Mouse (Mus musculus) G1E (cell line): Measurements from ENCODE around the gene Gm2a. TPM values are rescaled to one million over a fixed set of nuclear protein-coding genes. Genes with fewer than 3 reads are reported as not detected.

ENCODE experiments used
- ATAC-seq: 2 replicates; pipeline ENCODE4 v1.8.0; 2016; ENCODE audit warnings: mild to moderate bottlenecking; ENCODE audit not compliant: insufficient number of reproducible peaks, poor library complexity, low FRiP score, severe bottlenecking; ENCODE audit errors: extremely low read depth
- DNase-seq: peaks from one replicate; pipeline ENCODE4 v3.0.0; 2012; ENCODE audit warnings: low spot score
- H3K27me3 ChIP-seq: 2 replicates; pipeline ENCODE4 v1.6.1; 2012; ENCODE audit warnings: mild to moderate bottlenecking, low read length, inconsistent platforms; ENCODE audit not compliant: insufficient read depth
- H3K36me3 ChIP-seq: replicated peaks from 2 replicates; pipeline ENCODE3; 2012; ENCODE audit warnings: mild to moderate bottlenecking, inconsistent platforms
- H3K4me1 ChIP-seq: 2 replicates; pipeline ENCODE4 v1.6.1; 2012; ENCODE audit warnings: low read depth, low read length, inconsistent platforms, mixed read lengths; ENCODE audit not compliant: insufficient read depth
- H3K4me3 ChIP-seq: 2 replicates; pipeline ENCODE4 v1.5.1; 2012; ENCODE audit warnings: low read depth, mild to moderate bottlenecking, inconsistent platforms, low read length, moderate library complexity, mixed read lengths
- H3K9me3 ChIP-seq: replicated peaks from 2 replicates; pipeline ENCODE4 v1.6.1; 2012; ENCODE audit warnings: inconsistent platforms
- CTCF ChIP-seq: IDR thresholded peaks from 2 replicates; pipeline ENCODE4 v1.5.1; 2012; ENCODE audit warnings: low read depth, low read length, inconsistent platforms, mixed read lengths
- GATA1 ChIP-seq: IDR thresholded peaks from 2 replicates; pipeline ENCODE4 v1.6.1; 2012; ENCODE audit warnings: borderline replicate concordance, low read length, inconsistent platforms, mixed read lengths
- GATA2 ChIP-seq: IDR thresholded peaks from 2 replicates; pipeline ENCODE4 v1.6.1; 2012; ENCODE audit warnings: low read depth, low read length, inconsistent platforms, borderline replicate concordance
- POLR2AphosphoS5 ChIP-seq: IDR thresholded peaks from 2 replicates; pipeline ENCODE4 v1.6.1; 2012; ENCODE audit warnings: low read depth, low read length, inconsistent platforms; ENCODE audit not compliant: insufficient replicate concordance
- TAL1 ChIP-seq: conservative IDR thresholded peaks from 2 replicates; pipeline ENCODE4 v1.6.1; 2012; ENCODE audit warnings: low read depth, low read length, inconsistent platforms, mixed read lengths
- polyA plus RNA-seq: library from polyadenylated mRNA; stranded (reverse); fragments of >175 nt; gene quantifications from 2 replicates; pipeline ENCODE4 v1.2.3, GENCODE M21; 2012
- total RNA-seq, 2 experiments: library from RNA; stranded (forward) in 1 of 2; stranded (reverse) in 1 of 2; fragments of 200-1000 nt in 1 of 2; fragments of >200 nt in 1 of 2; fragmentation: Nextera tagmentation in 1 of 2; gene quantifications; 2 replicates each; pipeline ENCODE4 v1.2.3; 2014 to 2017

The Gm2a gene
- total and polyA plus RNA-seq, 3 experiments: 0.05 TPM; not detected in 2

DNA sequence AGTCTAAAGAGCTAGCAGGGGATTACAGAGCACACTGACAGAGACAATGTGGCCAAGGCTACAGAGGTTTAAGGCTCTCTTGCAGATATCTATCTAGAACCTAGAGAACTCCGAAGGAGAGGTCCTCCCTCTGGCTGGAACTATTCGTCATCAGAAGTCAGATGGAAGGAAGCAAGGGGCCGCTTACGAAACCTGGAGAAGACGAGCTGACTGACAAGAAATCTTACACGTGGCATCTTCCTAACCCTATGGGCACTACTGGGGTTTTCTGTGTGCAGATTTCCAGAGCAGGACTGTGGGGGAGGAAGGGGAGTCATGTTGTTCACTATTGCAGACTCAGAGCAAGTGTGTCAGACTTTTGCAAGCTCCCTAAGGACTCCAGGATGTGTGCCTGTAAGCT is 49.5 kb downstream of the Gm2a start:
- no peaks in the 10 kb centered on the region for H3K36me3 ChIP-seq
- no peak for DNase-seq
- no peak overlapping the region for H3K4me3 ChIP-seq
- H3K27me3 ChIP-seq: peaks cover 3% of the 10 kb centered on the region
- no peaks in the 10 kb centered on the region for H3K9me3 ChIP-seq
- TF ChIP-seq POLR2AphosphoS5 (no peak), GATA1 (no peak), TAL1 (no peak), CTCF (no peak), GATA2 (no peak)
- ATAC-seq: no peak
- no peaks in the 10 kb centered on the region; the same call in 1 of the 2 replicates for H3K4me1 ChIP-seq

DNA sequence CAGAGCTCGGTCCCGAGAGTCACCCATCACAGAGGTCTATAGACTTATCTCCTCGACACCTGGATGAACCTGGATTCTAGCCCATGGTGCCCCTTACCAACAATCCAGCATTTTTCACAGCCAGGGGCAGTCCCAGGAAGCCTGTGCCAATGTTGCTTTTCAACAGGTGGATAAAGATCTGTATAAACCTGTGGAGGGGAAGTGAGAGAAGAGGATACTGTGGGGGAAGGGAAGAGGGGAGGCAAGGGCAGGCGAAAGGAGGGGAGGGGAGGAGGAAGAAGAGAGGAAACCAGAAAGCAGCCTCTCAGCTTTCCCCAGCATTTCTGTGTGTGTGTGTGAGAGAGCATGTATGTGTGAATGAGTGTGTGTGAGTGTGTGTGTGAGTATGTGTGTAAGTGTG is 50.5 kb downstream of the Gm2a start:
- TF ChIP-seq TAL1 (no peak), CTCF (no peak), GATA2 (no peak), POLR2AphosphoS5 (no peak), GATA1 (no peak)
- H3K4me3 ChIP-seq: no peak overlapping the region
- peaks cover 3% of the 10 kb centered on the region; the same call in 1 of the 2 replicates for H3K27me3 ChIP-seq
- H3K36me3 ChIP-seq: no peaks in the 10 kb centered on the region
- DNase-seq (no peak), ATAC-seq (no peak)
- H3K4me1 ChIP-seq: no peaks in the 10 kb centered on the region; the same call in 1 of the 2 replicates
- no peaks in the 10 kb centered on the region for H3K9me3 ChIP-seq

GRCm38 (mm10) chr11:55151608-55152007 is 53.7 kb downstream of the Gm2a start, which contains the start of gene Slc36a3:
Gene Slc36a3, minus strand, starts transcription at chr11:55151708.
- Histone ChIP-seq H3K27me3 (peaks cover 3% of the 10 kb centered on the region; the same call in 1 of the 2 replicates), H3K9me3 (no peaks in the 10 kb centered on the region), H3K36me3 (no peaks in the 10 kb centered on the region), H3K4me1 (no peaks in the 10 kb centered on the region), H3K4me3 (no peak within 1 kb of the TSS)
- ATAC-seq (no peak), DNase-seq (no peak)
- no peak for TF ChIP-seq TAL1
- TF ChIP-seq CTCF: no peak
- no peak for TF ChIP-seq GATA1
- TF ChIP-seq POLR2AphosphoS5: no peak
- TF ChIP-seq GATA2: no peak

GRCm38 (mm10) chr11:55154398-55155069 is 56.6 kb downstream of the Gm2a start:
- ATAC-seq: no peak
- no peak overlapping the region for H3K4me3 ChIP-seq

DNA sequence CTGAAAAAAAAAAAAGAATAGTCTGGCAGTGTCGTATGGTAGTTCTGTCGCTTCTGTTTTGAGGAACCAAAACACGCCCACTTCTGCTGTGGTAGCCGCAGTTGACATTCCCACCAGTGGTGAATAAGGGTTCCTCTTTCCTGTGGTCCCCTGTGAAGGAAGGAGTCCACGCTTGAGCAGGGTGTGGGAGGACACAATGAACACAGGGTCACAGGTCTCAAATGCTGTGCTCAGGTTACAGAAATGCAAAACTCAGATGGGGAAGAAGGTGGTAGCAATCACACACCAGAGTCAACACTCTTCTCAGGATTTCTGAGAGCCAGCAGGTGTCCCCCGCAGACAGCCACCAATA is 57.1 kb downstream of the Gm2a start:
- DNase-seq (no peak), ATAC-seq (no peak)
- no peaks in the 10 kb centered on the region for H3K36me3 ChIP-seq
- H3K9me3 ChIP-seq: no peaks in the 10 kb centered on the region
- H3K27me3 ChIP-seq: peaks cover 3% of the 10 kb centered on the region; the same call in 1 of the 2 replicates
- H3K4me3 ChIP-seq: no peak overlapping the region
- TF ChIP-seq GATA2 (no peak), GATA1 (no peak), POLR2AphosphoS5 (no peak)
- H3K4me1 ChIP-seq: no peaks in the 10 kb centered on the region

More at GRCm38 (mm10) chr11:55154398-55155069, 56.6 kb downstream of the Gm2a start:
- Histone ChIP-seq H3K36me3 (no peaks in the 10 kb centered on the region), H3K9me3 (no peaks in the 10 kb centered on the region), H3K4me1 (no peaks in the 10 kb centered on the region), H3K27me3 (peaks cover 3% of the 10 kb centered on the region; the same call in 1 of the 2 replicates)
- TF ChIP-seq POLR2AphosphoS5: no peak
- no peak for TF ChIP-seq TAL1
- DNase-seq: no peak

- no peak for ATAC-seq
- DNase-seq: peak; percentile 38
- TF ChIP-seq CTCF (peak; percentile 81), GATA2 (no peak)
Measured at GRCm38 (mm10) chr11:55158785-55159359, 61.0 kb downstream of the Gm2a start.

More at GRCm38 (mm10) chr11:55158785-55159359, 61.0 kb downstream of the Gm2a start:
- Histone ChIP-seq H3K36me3 (no peaks in the 10 kb centered on the region), H3K27me3 (no peaks in the 10 kb centered on the region), H3K9me3 (no peaks in the 10 kb centered on the region), H3K4me1 (no peaks in the 10 kb centered on the region), H3K4me3 (no peak overlapping the region)

Other genes starting within 250 kb of the Gm2a start
- 8.3 and 9.9 TPM in 2 replicates for gene Lyrm7, start 237.2 kb upstream of the Gm2a start, total RNA-seq (2014; fragmentation: Nextera tagmentation)
- gene Lyrm7, start 237.2 kb upstream of the Gm2a start, total RNA-seq (2017): 0.23 and 2.5 TPM in 2 replicates
- 0.21 and 0.51 TPM in 2 replicates for gene Lyrm7, start 237.2 kb upstream of the Gm2a start, polyA plus RNA-seq
- gene Hint1, start 231.7 kb upstream of the Gm2a start, total RNA-seq (2014; fragmentation: Nextera tagmentation): 132 and 141 TPM in 2 replicates
- gene Hint1, start 231.7 kb upstream of the Gm2a start, total RNA-seq (2017): 406 and 564 TPM in 2 replicates
- 1,038 and 1,134 TPM in 2 replicates for gene Hint1, start 231.7 kb upstream of the Gm2a start, polyA plus RNA-seq
- not detected in 2 replicates for gene Gpx3, start 195.7 kb upstream of the Gm2a start, total RNA-seq (2014; fragmentation: Nextera tagmentation)
- not detected in 2 replicates for gene Gpx3, start 195.7 kb upstream of the Gm2a start, total RNA-seq (2017)
- not detected in 2 replicates for gene Gpx3, start 195.7 kb upstream of the Gm2a start, polyA plus RNA-seq
- gene Tnip1, start 135.2 kb upstream of the Gm2a start, total RNA-seq (2014; fragmentation: Nextera tagmentation): 17.3 and 22.4 TPM in 2 replicates
- gene Tnip1, start 135.2 kb upstream of the Gm2a start, total RNA-seq (2017): 9.6 and 11.6 TPM in 2 replicates
- gene Tnip1, start 135.2 kb upstream of the Gm2a start, polyA plus RNA-seq: 29.9 and 31.9 TPM in 2 replicates
- not detected in 2 replicates for gene Anxa6, start 64.7 kb upstream of the Gm2a start, total RNA-seq (2014; fragmentation: Nextera tagmentation)
- 0.87 and 1.5 TPM in 2 replicates for gene Anxa6, start 64.7 kb upstream of the Gm2a start, total RNA-seq (2017)
- gene Anxa6, start 64.7 kb upstream of the Gm2a start, polyA plus RNA-seq: 0.04 and 0.07 TPM in 2 replicates
- not detected in 2 replicates for gene Ccdc69, start 20.0 kb upstream of the Gm2a start, total RNA-seq (2014; fragmentation: Nextera tagmentation)
- gene Ccdc69, start 20.0 kb upstream of the Gm2a start, total RNA-seq (2017): not detected in 2 replicates
- not detected in 2 replicates for gene Ccdc69, start 20.0 kb upstream of the Gm2a start, polyA plus RNA-seq
- gene Slc36a3, start 53.6 kb downstream of the Gm2a start, total RNA-seq (2014; fragmentation: Nextera tagmentation): not detected in 2 replicates
- 0.12 and 0.16 TPM in 2 replicates for gene Slc36a3, start 53.6 kb downstream of the Gm2a start, total RNA-seq (2017)
- gene Slc36a3, start 53.6 kb downstream of the Gm2a start, polyA plus RNA-seq: not detected in 2 replicates
- gene Slc36a2, start 87.0 kb downstream of the Gm2a start, total RNA-seq (2014; fragmentation: Nextera tagmentation): not detected in 2 replicates
- gene Slc36a2, start 87.0 kb downstream of the Gm2a start, total RNA-seq (2017): 0.16 TPM in 1 of 2 replicates, not detected in the other
- gene Slc36a2, start 87.0 kb downstream of the Gm2a start, polyA plus RNA-seq: not detected in 2 replicates
- 5.3 and 6.2 TPM in 2 replicates for gene Slc36a1, start 106.2 kb downstream of the Gm2a start, total RNA-seq (2014; fragmentation: Nextera tagmentation)
- gene Slc36a1, start 106.2 kb downstream of the Gm2a start, total RNA-seq (2017): 5.5 and 5.8 TPM in 2 replicates
- gene Slc36a1, start 106.2 kb downstream of the Gm2a start, polyA plus RNA-seq: 4.4 and 6.7 TPM in 2 replicates
- not detected in 2 replicates for gene Fat2, start 238.4 kb downstream of the Gm2a start, total RNA-seq (2014; fragmentation: Nextera tagmentation)
- gene Fat2, start 238.4 kb downstream of the Gm2a start, total RNA-seq (2017): 0.06 and 0.11 TPM in 2 replicates
- gene Fat2, start 238.4 kb downstream of the Gm2a start, polyA plus RNA-seq: not detected in 2 replicates